Mouse (Mus musculus) intestine, postnatal 0 days (tissue): ENCODE data around the gene Nol10. TPM values are rescaled to one million over a fixed set of nuclear protein-coding genes. Genes with fewer than 3 reads are reported as not detected.

Experiments used
- ATAC-seq: fragments of 200-750 bp; cut with Nextera tagmentation; 2 replicates; pipeline ENCODE4 v1.8.0; 2017; ENCODE audit warnings: mild to moderate bottlenecking, moderate TSS enrichment, moderate library complexity
- H3K27ac ChIP-seq: fragments of 300-500 bp; sonication (generic); 2 replicates; pipeline ENCODE4 v1.5.1; 2014; ENCODE audit warnings: mild to moderate bottlenecking, low read depth, low read length, moderate library complexity
- H3K27me3 ChIP-seq: fragments of 300-500 bp; sonication (generic); replicated peaks from 2 replicates; pipeline ENCODE4 v1.6.1; 2014; ENCODE audit warnings: low read length, mixed read lengths; ENCODE audit not compliant: control insufficient read depth, insufficient read depth
- H3K36me3 ChIP-seq: fragments of 300-500 bp; sonication (generic); 2 replicates; pipeline ENCODE4 v1.6.1; 2014; ENCODE audit warnings: mild to moderate bottlenecking, moderate library complexity; ENCODE audit not compliant: control insufficient read depth, insufficient read depth
- H3K4me1 ChIP-seq: fragments of 300-500 bp; sonication (generic); replicated peaks from 2 replicates; pipeline ENCODE4 v1.6.1; 2014; ENCODE audit warnings: antibody characterized with exemption, low read length, mixed read lengths; ENCODE audit not compliant: control insufficient read depth, insufficient read depth
- H3K4me2 ChIP-seq: fragments of 300-500 bp; sonication (generic); replicated peaks from 2 replicates; pipeline ENCODE4 v1.6.1; 2014; ENCODE audit warnings: low read depth, mild to moderate bottlenecking, moderate library complexity
- H3K4me3 ChIP-seq: fragments of 300-500 bp; sonication (generic); 2 replicates; pipeline ENCODE4 v1.5.1; 2014; ENCODE audit warnings: low read depth, low read length
- H3K9ac ChIP-seq: fragments of 300-500 bp; sonication (generic); 2 replicates; pipeline ENCODE4 v1.6.1; 2014; ENCODE audit warnings: mild to moderate bottlenecking, low read depth, low read length
- H3K9me3 ChIP-seq: fragments of 300-500 bp; sonication (generic); 2 replicates; pipeline ENCODE4 v1.6.1; 2016; ENCODE audit warnings: mixed run types; ENCODE audit not compliant: control insufficient read depth
- CTCF ChIP-seq: sonication (generic); IDR thresholded peaks from 2 replicates; pipeline ENCODE4 v1.5.1; 2016; ENCODE audit warnings: low read depth, mild to moderate bottlenecking, control low read depth, antibody characterized with exemption, moderate library complexity
- WGBS: fragments of 180-500 bp; shearing (Covaris S2); extraction: QIAGEN DNeasy Blood & Tissue Kit; methylation state at CpG from one replicate; pipeline ENCODE4 v1.1.7; 2014; 5-methylcytosine and 5-hydroxymethylcytosine counted together
- polyA plus RNA-seq: library from polyadenylated mRNA; unstranded; fragments of >200 nt; fragmentation: Nextera tagmentation; extraction: Ambion mirVana; gene quantifications from 2 replicates; pipeline ENCODE4 v1.2.1, GENCODE M21; 2015

Gene Nol10
- polyA plus RNA-seq, 1 experiment from 2014 or later: 5.2 TPM

- H3K27me3 ChIP-seq: no peaks in the 10 kb centered on the region
- ATAC-seq: no peak
- TF ChIP-seq CTCF: peak; percentile 57
- H3K4me1 ChIP-seq: no peaks in the 10 kb centered on the region
- H3K36me3 ChIP-seq: no peaks in the 10 kb centered on the region
- no peak overlapping the region for H3K27ac ChIP-seq
- 68% methylated on average over 3 of the region's 3 CpGs for WGBS
- no peak overlapping the region for H3K4me2 ChIP-seq
- H3K4me3 ChIP-seq: no peak overlapping the region
- H3K9ac ChIP-seq: no peak overlapping the region
- H3K9me3 ChIP-seq: no peaks in the 10 kb centered on the region
These were observed 8.9 kb upstream of the Nol10 start for GRCm38 (mm10) chr12:17339114-17339905.

DNA sequence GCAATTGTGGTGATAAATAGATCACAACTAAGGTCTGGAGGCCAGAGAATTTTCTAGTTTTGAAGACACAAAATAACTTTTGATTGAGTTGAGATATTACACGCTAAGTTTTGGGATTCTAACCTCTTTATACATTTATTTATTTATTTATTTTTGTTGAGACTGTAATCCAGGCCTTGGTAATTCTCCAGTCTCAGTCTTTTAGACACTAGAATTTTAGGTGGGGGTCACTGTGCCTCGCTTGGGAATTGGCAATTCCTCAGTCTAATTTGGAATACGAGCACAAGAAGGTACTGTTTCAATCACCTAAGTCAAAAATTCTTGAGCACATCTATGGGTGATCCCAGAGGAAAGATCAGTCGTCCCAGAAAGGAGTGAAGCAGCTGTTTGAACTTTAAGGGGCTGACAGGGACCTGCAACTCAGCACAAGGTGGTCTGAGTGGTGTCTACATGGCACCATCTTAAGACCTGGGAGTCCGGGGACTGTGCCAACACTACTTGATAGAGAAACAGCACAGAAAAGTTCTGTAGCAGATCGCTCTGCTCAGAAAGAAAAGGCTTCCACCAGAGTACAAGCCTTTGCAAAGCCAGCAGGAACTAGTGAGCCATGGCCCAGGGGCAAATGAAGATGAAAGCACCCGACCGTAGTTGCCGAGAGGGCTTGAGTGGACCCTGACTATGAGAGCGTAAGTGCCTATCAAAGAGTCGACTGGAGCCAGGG is 771 bp upstream of the Nol10 start:
- Histone ChIP-seq H3K4me1 (no peaks in the 10 kb centered on the region; the same call in 1 of the 2 replicates), H3K4me2 (peak overlapping the region; percentile 88), H3K36me3 (peaks cover 4% of the 10 kb centered on the region; the same call in 1 of the 2 replicates), H3K9ac (peak overlapping the region; percentile 53), H3K27ac (peak overlapping the region; percentile 50; the same call in 1 of the 2 replicates), H3K9me3 (no peaks in the 10 kb centered on the region), H3K27me3 (no peaks in the 10 kb centered on the region), H3K4me3 (peak overlapping the region; percentile 92)
- peak; percentile 55; the same call in 1 of the 2 replicates for ATAC-seq
- TF ChIP-seq CTCF: no peak
- 32% methylated on average over 11 of the region's 11 CpGs for WGBS

- Histone ChIP-seq H3K9me3 (no peaks in the 10 kb centered on the region), H3K9ac (no peak overlapping the region), H3K4me2 (no peak overlapping the region), H3K27ac (no peak overlapping the region), H3K27me3 (no peaks in the 10 kb centered on the region), H3K4me1 (no peaks in the 10 kb centered on the region; the same call in 1 of the 2 replicates), H3K36me3 (peaks cover 23% of the 10 kb centered on the region), H3K4me3 (no peak overlapping the region)
- TF ChIP-seq CTCF: peak; percentile 31; the same call in 1 of the 2 replicates
- ATAC-seq: no peak
These were observed 1.8 kb downstream of the Nol10 start for GRCm38 (mm10) chr12:17350106-17350505.

- ATAC-seq: no peak
- H3K36me3 ChIP-seq: peaks cover 48% of the 10 kb centered on the region
- TF ChIP-seq CTCF: peak; percentile 52
These were observed 8.6 kb downstream of the Nol10 start for GRCm38 (mm10) chr12:17356853-17357252.

DNA sequence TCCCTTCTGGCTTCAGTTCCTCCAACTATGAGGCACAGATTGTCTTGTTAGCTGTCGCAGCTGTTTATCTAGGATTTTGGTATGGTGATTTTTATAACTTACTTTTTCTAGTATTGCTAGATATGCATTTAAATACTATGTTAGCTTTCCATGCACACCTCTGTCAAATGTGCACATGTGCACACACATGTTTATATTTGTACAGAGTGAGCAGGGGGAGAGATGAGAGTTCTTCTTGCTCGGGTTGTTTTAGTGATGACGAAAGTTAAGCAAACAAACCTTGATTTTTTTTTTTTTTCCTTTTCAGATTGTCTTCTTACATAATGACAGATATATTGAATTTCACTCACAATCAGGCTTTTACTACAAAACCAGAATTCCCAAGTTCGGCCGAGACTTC is 9.5 kb downstream of the Nol10 start:
- no peaks in the 10 kb centered on the region for H3K27me3 ChIP-seq
- no peak overlapping the region for H3K4me3 ChIP-seq
- H3K4me1 ChIP-seq: no peaks in the 10 kb centered on the region
- no peak overlapping the region for H3K9ac ChIP-seq
- peaks cover 51% of the 10 kb centered on the region for H3K36me3 ChIP-seq
- no peaks in the 10 kb centered on the region for H3K9me3 ChIP-seq
- no peak overlapping the region for H3K27ac ChIP-seq
- no peak overlapping the region for H3K4me2 ChIP-seq
- 70% methylated on average over 5 of the region's 5 CpGs for WGBS
- no peak for ATAC-seq
- TF ChIP-seq CTCF: no peak

More at GRCm38 (mm10) chr12:17356853-17357252, 8.6 kb downstream of the Nol10 start:
- Histone ChIP-seq H3K9me3 (no peaks in the 10 kb centered on the region), H3K27ac (no peak overlapping the region), H3K9ac (no peak overlapping the region), H3K4me1 (no peaks in the 10 kb centered on the region), H3K4me2 (no peak overlapping the region), H3K4me3 (no peak overlapping the region), H3K27me3 (no peaks in the 10 kb centered on the region)
- 76% methylated on average over 4 of the region's 4 CpGs for WGBS

DNA sequence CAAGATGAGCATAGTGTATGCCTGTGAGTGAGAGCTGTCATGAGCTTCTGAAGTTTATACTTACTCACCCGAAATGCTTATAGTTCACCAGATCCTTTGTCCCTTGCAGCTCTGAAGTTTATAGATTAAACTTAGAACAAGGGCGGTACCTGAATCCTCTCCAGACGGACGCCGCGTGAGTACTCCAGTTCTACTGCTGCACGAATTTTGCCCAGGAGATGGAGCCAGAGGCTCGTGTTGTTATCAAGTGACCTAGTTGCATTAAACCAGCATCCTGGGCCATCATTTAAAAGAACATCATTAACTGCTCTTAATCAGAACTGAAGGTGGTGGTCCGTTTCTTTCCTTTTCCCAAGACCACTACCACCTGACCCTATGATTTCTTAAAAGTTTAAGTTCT is 10.7 kb downstream of the Nol10 start:
- Histone ChIP-seq H3K27ac (no peak overlapping the region), H3K9me3 (no peaks in the 10 kb centered on the region)

More for the DNA sequence above, 10.7 kb downstream of the Nol10 start:
- H3K27me3 ChIP-seq: no peaks in the 10 kb centered on the region
- H3K4me3 ChIP-seq: no peak overlapping the region
- peaks cover 49% of the 10 kb centered on the region for H3K36me3 ChIP-seq
- no peak overlapping the region for H3K4me2 ChIP-seq
- TF ChIP-seq CTCF: peak; percentile 49
- no peak overlapping the region for H3K9ac ChIP-seq
- 81% methylated on average over 9 of the region's 9 CpGs for WGBS
- ATAC-seq: no peak
- H3K4me1 ChIP-seq: no peaks in the 10 kb centered on the region
